Mouse (Mus musculus) ES-E14 (cell line): ENCODE measurements around the gene Sept9.

Source experiments
- CHD2 ChIP-seq: IDR thresholded peaks from 2 replicates; pipeline ENCODE4 v1.6.1; 2014; ENCODE audit warnings: mild to moderate bottlenecking, low read depth, low read length, inconsistent platforms
- MAFK ChIP-seq: IDR thresholded peaks from 2 replicates; pipeline ENCODE4 v1.6.1; 2014; ENCODE audit warnings: mild to moderate bottlenecking, low read depth, low read length, inconsistent platforms; ENCODE audit not compliant: insufficient read depth
- ZNF384 ChIP-seq: IDR thresholded peaks from 2 replicates; pipeline ENCODE4 v1.6.1; 2012; ENCODE audit warnings: low read depth, low read length, inconsistent platforms

DNA sequence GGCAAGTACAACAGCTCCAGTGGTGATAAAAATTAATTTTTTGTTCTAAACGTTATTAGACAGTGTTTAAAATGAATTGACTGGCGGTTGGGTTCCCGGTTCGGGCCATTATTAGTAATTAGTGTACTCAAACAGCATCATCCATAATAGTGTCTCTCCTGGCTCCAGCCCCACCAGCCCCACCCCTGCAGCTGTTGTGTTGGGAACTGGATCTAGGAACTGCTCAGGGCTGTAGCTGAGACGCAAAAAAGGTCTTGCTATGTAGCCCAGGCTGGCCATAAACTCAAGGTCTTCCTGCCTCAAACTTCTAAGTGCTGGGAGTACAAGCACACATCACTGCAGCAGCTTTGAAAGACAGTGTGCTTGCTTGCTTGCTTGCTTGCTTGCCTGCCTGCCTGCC lies 180.3 kb downstream of the Sept9 start:
- TF ChIP-seq CHD2 (no peak), ZNF384 (no peak), MAFK (no peak)
